Mouse (Mus musculus): ENCODE measurements at regions not wholly inside any gene's neighbourhood (a gene's known extent, or its start where the extent isn't known, plus 50 kb on each side); places are given as distances from the start of the nearest gene placed in this dataset.

DNA sequence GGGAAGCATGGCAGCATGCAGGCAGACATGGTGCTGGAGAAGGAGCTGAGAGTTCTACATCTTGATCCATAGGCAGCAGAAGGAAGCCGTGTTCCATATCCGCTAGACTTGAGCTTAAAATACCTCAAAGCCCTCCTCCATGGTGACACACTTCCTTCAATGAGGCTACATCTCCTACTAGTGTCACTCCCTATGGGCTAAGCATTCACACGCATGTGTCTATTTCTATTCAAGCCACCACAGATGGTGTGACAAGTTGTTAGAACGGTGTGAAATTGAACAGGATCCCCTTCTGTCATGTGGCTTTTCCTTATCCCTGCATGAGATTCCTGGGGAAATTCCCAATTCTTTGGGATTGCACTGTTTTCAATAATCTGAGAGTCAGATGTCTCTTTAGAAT, 192.9 kb upstream of the Irx5 start:
- ATAC-seq (ENCODE audit: insufficient number of reproducible peaks, insufficient read depth, low FRiP score, low read depth): no peak
- H3K9me3 ChIP-seq (ENCODE audit: control insufficient read depth, low read depth, low read length): no peaks in the 10 kb centered on the region
- no peak overlapping the region for H3K4me2 ChIP-seq (replicated peaks; ENCODE audit: low read depth, low read length)
- WGBS: 94% methylated on average over 4 of the region's 4 CpGs
- H3K4me3 ChIP-seq (ENCODE audit: low read depth, low read length): no peak overlapping the region
- H3K27me3 ChIP-seq (ENCODE audit: control insufficient read depth, insufficient read depth, low read length): no peaks in the 10 kb centered on the region
- no peaks in the 10 kb centered on the region for H3K4me1 ChIP-seq (ENCODE audit: control insufficient read depth, insufficient read depth, low read length)
- H3K27ac ChIP-seq (ENCODE audit: low read length): no peak overlapping the region
- H3K9ac ChIP-seq (replicated peaks; ENCODE audit: low read depth, low read length): no peak overlapping the region
- H3K36me3 ChIP-seq (ENCODE audit: control insufficient read depth, insufficient read depth, low read length): no peaks in the 10 kb centered on the region

DNA sequence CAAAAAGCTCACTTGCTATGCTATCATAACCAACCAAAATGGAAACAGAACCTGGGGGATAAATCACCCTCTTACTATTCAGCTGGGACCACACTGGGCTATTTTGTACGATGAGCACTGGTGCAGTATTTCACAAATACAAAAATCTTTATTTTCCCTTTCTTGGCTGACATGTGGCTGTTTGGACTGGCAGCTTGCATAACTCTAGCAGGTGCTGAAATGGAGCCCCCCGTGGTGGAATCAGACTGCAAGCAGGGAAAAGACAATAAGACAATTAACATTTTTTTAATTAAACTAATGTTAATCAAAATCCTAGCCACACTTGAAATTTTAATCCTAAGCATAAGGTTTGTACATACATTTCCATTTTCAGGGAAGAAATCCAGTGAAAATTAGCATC, 196.4 kb upstream of the Irx5 start:
- no peaks in the 10 kb centered on the region for H3K36me3 ChIP-seq (ENCODE audit: control insufficient read depth, insufficient read depth, low read length)
- H3K9ac ChIP-seq (replicated peaks; ENCODE audit: low read depth, low read length): no peak overlapping the region
- no peak overlapping the region for H3K4me3 ChIP-seq (ENCODE audit: low read depth, low read length)
- H3K27ac ChIP-seq (ENCODE audit: low read length): no peak overlapping the region
- 78% methylated on average over 2 of the region's 2 CpGs for WGBS
- H3K27me3 ChIP-seq (ENCODE audit: control insufficient read depth, insufficient read depth, low read length): no peaks in the 10 kb centered on the region
- no peaks in the 10 kb centered on the region for H3K4me1 ChIP-seq (ENCODE audit: control insufficient read depth, insufficient read depth, low read length)
- H3K4me2 ChIP-seq (replicated peaks; ENCODE audit: low read depth, low read length): no peak overlapping the region
- no peak for ATAC-seq (ENCODE audit: insufficient number of reproducible peaks, insufficient read depth, low FRiP score, low read depth)
- no peaks in the 10 kb centered on the region for H3K9me3 ChIP-seq (ENCODE audit: control insufficient read depth, low read depth, low read length)

DNA sequence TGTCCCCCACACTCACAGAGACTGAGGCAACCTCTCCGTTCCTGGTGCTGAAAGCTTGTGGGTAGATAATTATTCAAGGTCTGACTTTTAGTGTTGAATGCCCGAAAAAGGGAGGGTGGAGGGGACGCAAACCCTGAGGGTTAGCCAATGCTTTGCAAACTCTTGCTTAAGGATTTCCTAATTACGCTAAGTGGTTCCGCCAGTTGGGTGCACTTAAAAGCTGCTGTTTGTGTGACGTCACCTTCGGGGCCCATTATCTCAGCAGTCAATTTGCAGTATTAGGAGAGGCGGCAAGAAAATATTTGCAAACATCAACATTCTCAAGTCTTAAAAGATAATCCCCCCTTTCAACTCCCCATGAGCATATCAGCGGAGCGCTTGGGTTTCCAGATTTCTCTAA, 199.2 kb upstream of the Irx5 start:
- Histone ChIP-seq H3K9me3 (ENCODE audit: control insufficient read depth, low read depth, low read length) (no peaks in the 10 kb centered on the region), H3K36me3 (ENCODE audit: control insufficient read depth, insufficient read depth, low read length) (no peaks in the 10 kb centered on the region), H3K4me3 (ENCODE audit: low read depth, low read length) (no peak overlapping the region), H3K27me3 (ENCODE audit: control insufficient read depth, insufficient read depth, low read length) (no peaks in the 10 kb centered on the region), H3K9ac (replicated peaks; ENCODE audit: low read depth, low read length) (no peak overlapping the region), H3K4me1 (ENCODE audit: control insufficient read depth, insufficient read depth, low read length) (no peaks in the 10 kb centered on the region), H3K27ac (ENCODE audit: low read length) (no peak overlapping the region), H3K4me2 (replicated peaks; ENCODE audit: low read depth, low read length) (no peak overlapping the region)
- ATAC-seq (ENCODE audit: insufficient number of reproducible peaks, insufficient read depth, low FRiP score, low read depth): no peak
- WGBS: 35% methylated on average over 10 of the region's 10 CpGs

DNA sequence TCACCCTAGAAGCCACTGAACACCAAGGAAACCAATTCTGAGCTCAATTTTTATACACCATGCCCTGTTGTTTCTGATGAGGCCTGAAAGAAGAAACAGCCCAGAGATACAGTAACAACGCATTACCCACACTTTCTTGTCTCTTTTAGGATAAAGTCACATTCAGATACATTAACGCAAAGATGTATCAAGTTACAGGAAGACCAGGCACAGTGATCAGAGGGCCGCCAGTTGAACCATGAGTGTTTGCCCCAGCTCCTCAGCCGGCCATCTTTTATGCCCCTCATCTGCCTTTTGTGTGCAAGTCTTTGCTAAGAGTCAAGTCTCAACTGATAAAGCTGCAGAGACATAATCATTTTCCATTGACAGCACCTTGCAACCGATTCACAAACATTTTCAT, 204.9 kb upstream of the Irx5 start:
- no peaks in the 10 kb centered on the region for H3K27me3 ChIP-seq (ENCODE audit: control insufficient read depth, insufficient read depth, low read length)
- no peak overlapping the region for H3K27ac ChIP-seq (ENCODE audit: low read length)
- H3K4me1 ChIP-seq (ENCODE audit: control insufficient read depth, insufficient read depth, low read length): no peaks in the 10 kb centered on the region
- no peak overlapping the region for H3K4me3 ChIP-seq (ENCODE audit: low read depth, low read length)
- whole genome bisulfite sequencing: 63% methylated on average over 5 of the region's 5 CpGs
- no peak overlapping the region for H3K9ac ChIP-seq (replicated peaks; ENCODE audit: low read depth, low read length)
- H3K36me3 ChIP-seq (ENCODE audit: control insufficient read depth, insufficient read depth, low read length): no peaks in the 10 kb centered on the region
- no peaks in the 10 kb centered on the region for H3K9me3 ChIP-seq (ENCODE audit: control insufficient read depth, low read depth, low read length)
- no peak overlapping the region for H3K4me2 ChIP-seq (replicated peaks; ENCODE audit: low read depth, low read length)
- no peak for ATAC-seq (ENCODE audit: insufficient number of reproducible peaks, insufficient read depth, low FRiP score, low read depth)

DNA sequence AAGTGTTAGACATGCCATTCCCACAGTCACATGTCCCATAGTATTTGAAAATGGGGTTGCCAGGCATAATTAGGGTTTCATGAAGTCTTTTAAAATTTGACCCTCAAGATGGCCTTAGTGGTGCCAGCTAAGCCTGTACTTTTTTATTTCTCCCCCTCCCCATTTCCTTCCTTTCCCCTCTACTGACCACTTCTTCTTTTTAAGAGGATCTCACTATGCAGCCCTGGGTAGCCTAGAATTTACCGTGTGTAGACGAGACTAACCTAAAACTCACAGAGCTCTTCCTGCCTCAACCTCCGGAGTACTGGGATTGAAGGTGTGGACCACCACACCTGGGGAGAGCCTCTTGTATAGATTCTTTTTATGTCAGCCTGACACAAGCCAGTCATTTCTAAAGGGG, 209.8 kb upstream of the Irx5 start:
- 90% methylated on average over 3 of the region's 3 CpGs for WGBS
- H3K27ac ChIP-seq (ENCODE audit: low read length): no peak overlapping the region
- no peak for ATAC-seq (ENCODE audit: insufficient number of reproducible peaks, insufficient read depth, low FRiP score, low read depth)

DNA sequence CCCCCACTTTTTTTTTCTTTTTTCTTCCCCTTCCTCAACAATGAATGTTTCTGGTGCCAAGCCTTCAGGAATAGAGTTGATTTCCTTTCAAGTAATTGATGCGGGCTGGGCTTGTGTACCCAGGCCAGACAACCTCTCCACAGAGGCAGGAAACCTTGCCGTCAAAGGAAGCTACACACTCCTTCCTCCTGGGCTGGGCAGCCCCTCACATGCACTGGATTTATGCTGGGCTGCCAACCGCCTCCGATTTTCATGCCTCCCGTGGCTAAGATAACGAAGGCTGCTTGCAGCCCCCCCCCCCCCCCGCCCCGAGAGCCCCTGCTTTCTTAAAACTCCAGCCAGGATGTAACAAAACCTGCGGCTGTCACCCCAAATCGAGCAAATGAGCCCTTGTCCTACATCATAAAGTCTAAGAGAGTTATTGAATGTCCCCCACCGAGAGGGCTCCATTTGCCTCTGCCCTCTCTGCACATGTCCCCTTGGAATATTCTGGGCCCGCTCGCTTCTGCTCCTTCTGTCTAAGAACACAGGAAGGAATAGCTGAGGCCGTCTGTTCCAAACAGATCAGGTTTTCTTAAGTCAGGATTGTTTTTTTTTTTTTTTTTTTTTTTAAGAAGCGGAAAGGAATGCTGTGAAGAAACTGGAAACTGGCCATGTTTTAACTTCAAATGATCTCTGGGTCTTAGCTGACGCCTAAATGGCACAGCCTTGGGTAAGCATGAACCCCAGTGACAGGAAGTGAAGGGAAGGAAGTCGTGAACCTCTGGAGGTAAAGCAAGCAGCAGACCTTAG, 220.1 kb upstream of the Irx5 start:
- WGBS: 20% methylated on average over 17 of the region's 17 CpGs
- H3K4me2 ChIP-seq (replicated peaks; ENCODE audit: low read depth, low read length): no peak overlapping the region

More for the DNA sequence above, 209.8 kb upstream of the Irx5 start:
- no peaks in the 10 kb centered on the region for H3K4me1 ChIP-seq (ENCODE audit: control insufficient read depth, insufficient read depth, low read length)
- H3K27me3 ChIP-seq (ENCODE audit: control insufficient read depth, insufficient read depth, low read length): no peaks in the 10 kb centered on the region
- no peak overlapping the region for H3K4me2 ChIP-seq (replicated peaks; ENCODE audit: low read depth, low read length)
- no peaks in the 10 kb centered on the region for H3K36me3 ChIP-seq (ENCODE audit: control insufficient read depth, insufficient read depth, low read length)
- peaks cover 5% of the 10 kb centered on the region; the same call in 1 of the 2 replicates for H3K9me3 ChIP-seq (ENCODE audit: control insufficient read depth, low read depth, low read length)
- H3K4me3 ChIP-seq (ENCODE audit: low read depth, low read length): no peak overlapping the region
- H3K9ac ChIP-seq (replicated peaks; ENCODE audit: low read depth, low read length): no peak overlapping the region

DNA sequence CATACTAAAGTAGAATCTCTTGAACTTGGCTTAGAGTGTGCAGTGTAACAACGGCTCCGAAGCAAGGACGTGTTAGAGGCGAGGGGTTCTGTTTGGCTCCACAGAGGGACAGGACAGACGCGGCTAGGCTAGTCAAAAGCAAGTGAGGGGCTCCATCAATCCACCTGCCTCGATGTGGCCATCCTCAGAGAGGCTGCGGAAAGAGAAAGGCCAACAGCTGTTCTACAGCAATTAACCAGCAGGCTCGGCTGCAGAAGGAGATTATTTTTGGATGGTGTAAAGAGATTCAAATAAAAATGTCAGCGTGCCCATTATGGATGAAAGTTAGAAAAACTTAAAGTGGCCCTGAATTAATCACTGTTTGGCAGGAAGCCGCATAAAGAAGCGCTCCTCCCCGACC, 221.0 kb upstream of the Irx5 start:
- Histone ChIP-seq H3K27ac (ENCODE audit: low read length) (no peak overlapping the region), H3K4me1 (ENCODE audit: control insufficient read depth, insufficient read depth, low read length) (peaks cover 9% of the 10 kb centered on the region; the same call in 1 of the 2 replicates), H3K9me3 (ENCODE audit: control insufficient read depth, low read depth, low read length) (no peaks in the 10 kb centered on the region), H3K4me2 (replicated peaks; ENCODE audit: low read depth, low read length) (no peak overlapping the region), H3K27me3 (ENCODE audit: control insufficient read depth, insufficient read depth, low read length) (peaks cover 19% of the 10 kb centered on the region), H3K9ac (replicated peaks; ENCODE audit: low read depth, low read length) (no peak overlapping the region), H3K4me3 (ENCODE audit: low read depth, low read length) (no peak overlapping the region), H3K36me3 (ENCODE audit: control insufficient read depth, insufficient read depth, low read length) (no peaks in the 10 kb centered on the region)
- ATAC-seq (ENCODE audit: insufficient number of reproducible peaks, insufficient read depth, low FRiP score, low read depth): no peak
- 16% methylated on average over 12 of the region's 13 CpGs for WGBS

More for the DNA sequence above, 220.1 kb upstream of the Irx5 start:
- no peak for ATAC-seq (ENCODE audit: insufficient number of reproducible peaks, insufficient read depth, low FRiP score, low read depth)
- Histone ChIP-seq H3K9ac (replicated peaks; ENCODE audit: low read depth, low read length) (no peak overlapping the region), H3K36me3 (ENCODE audit: control insufficient read depth, insufficient read depth, low read length) (no peaks in the 10 kb centered on the region), H3K4me3 (ENCODE audit: low read depth, low read length) (no peak overlapping the region), H3K4me1 (ENCODE audit: control insufficient read depth, insufficient read depth, low read length) (peaks cover 9% of the 10 kb centered on the region; the same call in 1 of the 2 replicates), H3K9me3 (ENCODE audit: control insufficient read depth, low read depth, low read length) (no peaks in the 10 kb centered on the region), H3K27ac (ENCODE audit: low read length) (no peak overlapping the region; the same call in 1 of the 2 replicates), H3K27me3 (ENCODE audit: control insufficient read depth, insufficient read depth, low read length) (peaks cover 13% of the 10 kb centered on the region; the same call in 1 of the 2 replicates)

DNA sequence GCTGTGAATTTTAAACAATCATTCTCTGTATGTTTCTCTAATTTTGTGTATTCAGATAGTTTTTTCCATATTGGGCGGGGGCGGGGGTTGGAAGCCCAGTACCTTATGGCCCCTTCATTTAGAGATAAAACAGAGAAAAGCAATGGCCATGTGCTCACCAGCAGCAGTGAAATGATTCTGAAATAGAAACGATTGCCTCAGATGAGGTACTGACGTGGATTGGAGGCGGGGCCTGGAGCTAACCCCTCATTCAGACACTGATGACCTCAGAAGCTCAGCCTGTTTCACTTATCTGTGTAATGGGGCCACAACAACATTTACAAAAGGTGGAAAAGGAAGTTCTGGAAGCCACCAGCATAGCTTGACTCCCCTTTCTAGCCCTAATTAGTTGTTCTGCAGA, 223.0 kb upstream of the Irx5 start:
- Histone ChIP-seq H3K4me3 (ENCODE audit: low read depth, low read length) (no peak overlapping the region), H3K9ac (replicated peaks; ENCODE audit: low read depth, low read length) (no peak overlapping the region), H3K36me3 (ENCODE audit: control insufficient read depth, insufficient read depth, low read length) (no peaks in the 10 kb centered on the region), H3K4me2 (replicated peaks; ENCODE audit: low read depth, low read length) (no peak overlapping the region), H3K4me1 (ENCODE audit: control insufficient read depth, insufficient read depth, low read length) (peaks cover 13% of the 10 kb centered on the region; the same call in 1 of the 2 replicates), H3K9me3 (ENCODE audit: control insufficient read depth, low read depth, low read length) (no peaks in the 10 kb centered on the region), H3K27me3 (ENCODE audit: control insufficient read depth, insufficient read depth, low read length) (peaks cover 24% of the 10 kb centered on the region), H3K27ac (ENCODE audit: low read length) (no peak overlapping the region)
- WGBS: 42% methylated on average over 5 of the region's 5 CpGs
- no peak for ATAC-seq (ENCODE audit: insufficient number of reproducible peaks, insufficient read depth, low FRiP score, low read depth)
